Mouse (Mus musculus) ovary, postnatal 14 days (tissue): ENCODE measurements around the gene Usp50.

ENCODE experiments used
- DNase-seq: peaks from one replicate; pipeline ENCODE4 v3.0.0; 2022; ENCODE audit warnings: low spot score

Usp50 gene

DNA sequence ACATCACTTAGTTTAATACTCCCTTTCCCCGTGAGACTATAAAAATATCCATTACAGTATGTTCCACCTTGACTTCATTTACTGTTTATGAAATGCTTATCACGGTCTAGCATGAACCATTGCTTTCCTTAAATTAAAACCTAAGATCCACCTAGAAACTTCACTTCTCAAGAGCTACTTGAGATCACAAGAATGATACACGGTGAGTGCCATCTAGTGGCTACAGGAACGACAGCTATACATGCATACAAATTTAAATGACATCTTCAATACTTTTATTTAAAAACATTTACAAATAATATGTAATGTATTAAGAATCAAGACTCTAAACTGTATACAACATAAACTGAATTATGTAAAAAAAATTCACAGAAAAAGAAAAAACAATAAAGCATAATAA is 119.8 kb downstream of the Usp50 start:
- no peak for DNase-seq
